Mouse (Mus musculus): ENCODE results near the gene Mon1a. TPM values are rescaled to one million over a fixed set of nuclear protein-coding genes. Genes with fewer than 3 reads are reported as not detected.
A peak's percentile ranks its signal among the peaks of the same experiment; 100 is the strongest.

Mon1a gene
- 12.3 and 14.0 TPM in 2 replicates for total RNA-seq (2021)
- long read RNA-seq, experiment 1, transcript Mon1a-201 (6 exons, 2,042 nt), result major isoform, 15 of 20 reads
- long read RNA-seq, experiment 1, partial matches to known transcripts, result 1 of 20 reads
- long read RNA-seq, experiment 1, other reads (novel, unspliced or antisense), result 4 of 20 reads
- long read RNA-seq, experiment 2, transcript Mon1a-201 (6 exons, 2,042 nt), result major isoform, 15 of 22 reads
- long read RNA-seq, experiment 2, partial matches to known transcripts, result 2 of 22 reads
- long read RNA-seq, experiment 2, other reads (novel, unspliced or antisense), result 5 of 22 reads

- DNase-seq, result peak; percentile 93
Observed at GRCm38 (mm10) chr9:107887804-107888266, at the start of gene Mon1a. Gene Mon1a, plus strand, starts transcription at chr9:107888151.

DNA sequence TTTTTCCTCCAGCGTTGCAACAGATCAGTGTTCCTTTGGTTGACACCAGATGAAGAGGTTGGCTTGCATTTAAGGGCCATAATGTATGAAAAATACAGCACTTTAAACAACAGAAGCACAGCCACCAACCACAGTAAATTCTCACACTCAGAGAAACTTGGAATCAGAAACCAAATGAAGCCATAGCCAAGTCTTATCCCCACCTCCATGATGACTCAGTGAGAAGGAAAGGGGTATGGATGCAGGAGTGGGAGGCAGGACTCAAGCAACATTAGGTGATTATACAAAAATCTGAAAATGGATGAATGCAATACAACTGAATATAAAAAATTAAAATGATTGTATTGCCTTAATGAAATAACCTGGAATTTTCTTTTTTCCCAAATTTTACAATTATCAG is 49.1 kb upstream of the Mon1a start:
- DNase-seq, result no peak

- no peak for DNase-seq
Observed at GRCm38 (mm10) chr9:107842709-107843108, 45.2 kb upstream of the Mon1a start.

- no peak for DNase-seq
Observed at GRCm38 (mm10) chr9:107848922-107849321, 39.0 kb upstream of the Mon1a start.

DNA sequence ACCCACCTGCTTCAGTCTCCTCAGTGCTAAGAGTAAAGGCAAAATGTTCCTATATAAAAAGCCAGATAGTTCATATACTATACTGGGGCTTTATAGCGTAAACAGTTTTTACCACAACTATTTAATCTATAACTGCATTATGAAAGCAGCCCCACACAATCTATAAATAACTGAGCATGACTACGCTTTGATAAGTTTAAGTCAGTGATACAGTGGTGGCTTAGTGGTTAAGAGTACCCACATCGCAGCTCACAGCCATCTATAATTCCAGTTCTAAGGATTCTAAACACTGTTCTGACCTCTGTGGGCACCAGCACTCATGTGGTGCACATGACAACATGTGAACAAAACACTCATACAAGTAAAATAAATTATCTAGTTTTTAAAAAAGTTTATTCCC is 29.6 kb upstream of the Mon1a start:
- no peak for DNase-seq

DNA sequence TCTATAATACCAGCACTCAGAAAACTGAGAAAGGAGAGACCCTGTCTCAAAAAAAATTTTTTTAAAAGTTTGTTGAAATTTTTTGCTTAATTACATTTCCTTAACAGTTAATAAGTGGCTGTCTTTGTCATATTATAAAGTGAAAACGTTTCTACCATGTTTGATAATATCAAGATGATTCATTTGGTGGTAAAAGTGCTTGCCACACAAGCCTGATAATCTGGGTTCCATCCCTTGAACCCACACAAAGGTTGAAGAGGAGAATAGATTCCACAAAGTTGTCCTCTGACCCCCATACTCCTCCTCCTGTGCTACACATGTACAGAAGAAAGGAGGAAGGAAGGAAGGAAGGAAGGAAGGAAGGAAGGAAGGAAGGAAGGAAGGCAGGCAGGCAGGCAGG is 23.5 kb upstream of the Mon1a start:
- no peak for DNase-seq

- no peak for DNase-seq
Observed at GRCm38 (mm10) chr9:107866081-107866480, 21.9 kb upstream of the Mon1a start.

- peak; percentile 97 for DNase-seq
Observed at GRCm38 (mm10) chr9:107872350-107873098, 15.4 kb upstream of the Mon1a start.

DNA sequence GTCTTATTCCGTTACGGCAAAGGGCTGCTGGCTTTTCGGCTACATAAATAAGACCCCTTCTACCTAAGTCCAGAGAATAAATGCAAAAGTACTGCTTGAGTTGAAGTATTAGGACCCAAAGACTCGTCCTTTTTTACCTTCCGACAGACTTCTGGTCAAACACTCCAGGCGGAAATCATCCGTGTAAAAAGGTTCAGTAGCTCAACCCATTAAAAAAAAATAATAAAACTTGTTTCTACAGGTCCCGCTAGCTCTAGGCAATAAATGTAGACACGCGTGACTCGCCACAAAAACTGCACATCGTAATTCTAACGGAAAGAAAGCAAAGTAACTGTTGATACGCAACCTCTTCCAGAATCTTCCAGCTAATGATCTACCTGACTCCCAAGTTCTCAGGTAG is 14.8 kb upstream of the Mon1a start, which contains the start of gene Rbm6:
Gene Rbm6, minus strand, starts transcription at position 101 of the 400 bp plus-strand sequence.
- DNase-seq, result no peak

DNA sequence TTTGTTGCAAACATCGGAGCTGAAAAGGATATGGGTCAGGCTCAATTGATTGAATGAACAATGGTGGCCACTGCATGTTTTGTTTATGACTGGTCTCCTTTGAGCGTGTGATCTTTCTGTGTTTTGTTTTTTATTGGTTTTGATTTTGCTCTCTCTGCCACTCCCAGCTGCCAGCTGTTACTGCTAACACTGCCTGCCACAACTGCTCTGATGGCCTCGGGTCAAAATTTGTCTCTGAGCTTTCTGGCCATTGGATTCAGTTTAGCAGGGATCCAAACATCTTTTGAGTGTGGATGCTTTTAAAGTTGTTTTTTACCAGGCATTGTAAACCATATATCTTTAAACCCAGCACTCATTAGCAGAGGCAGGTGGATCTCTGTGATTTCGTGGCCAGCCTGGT is 7.5 kb upstream of the Mon1a start:
- no peak for DNase-seq

DNA sequence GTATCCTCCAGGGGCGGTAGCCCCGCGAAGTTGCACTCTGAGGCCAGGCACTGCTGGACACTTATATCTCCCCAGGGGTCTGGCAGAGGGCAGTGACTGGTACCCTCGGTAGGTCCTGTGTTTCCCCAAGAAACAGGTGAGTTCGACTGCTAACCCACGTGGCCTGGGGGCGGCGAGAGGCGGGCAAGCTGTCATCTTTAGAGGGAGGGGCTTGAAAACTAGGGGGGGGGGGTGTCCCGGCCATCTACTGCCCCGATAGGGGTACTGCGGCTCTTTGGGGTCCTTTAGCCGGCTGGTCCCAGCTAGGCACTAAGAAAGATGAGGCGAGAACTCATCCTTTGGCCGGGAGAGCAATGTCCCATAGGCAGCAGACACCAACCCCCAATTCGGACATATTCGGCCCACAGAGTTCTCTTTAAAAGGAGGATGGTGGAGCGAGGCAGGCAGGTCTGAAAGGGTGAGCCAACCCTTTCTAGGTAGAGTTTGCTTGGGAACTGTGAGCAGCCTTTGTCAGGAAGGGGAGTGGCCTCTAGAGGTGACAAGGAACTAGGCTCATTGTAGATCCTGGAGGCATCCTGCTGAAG is 408 bp downstream of the Mon1a start:
- peak; percentile 64 for DNase-seq

- DNase-seq, result no peak
Observed at GRCm38 (mm10) chr9:107890260-107890659, 2.3 kb downstream of the Mon1a start.

- no peak for DNase-seq
Observed at GRCm38 (mm10) chr9:107891023-107891422, 3.1 kb downstream of the Mon1a start.

DNA sequence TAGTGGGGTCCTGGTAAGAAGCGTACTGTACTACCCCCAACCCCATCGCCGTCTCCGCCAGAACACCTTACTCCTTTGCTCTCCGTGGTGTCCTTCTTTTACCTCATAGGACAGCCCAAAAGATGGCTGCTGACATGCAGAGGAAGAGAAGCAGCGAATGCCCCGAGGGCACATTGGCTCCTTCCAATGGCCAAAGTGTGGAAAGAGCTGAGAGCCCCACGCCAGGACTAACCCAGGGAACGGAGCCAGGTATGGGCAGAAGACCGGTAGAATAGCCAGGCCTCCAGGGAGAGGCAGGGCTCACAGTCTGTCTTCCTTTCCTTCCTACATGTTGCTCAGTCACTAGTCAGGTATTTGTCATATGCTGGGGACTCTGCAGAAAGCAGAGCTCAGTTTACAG is 10.6 kb downstream of the Mon1a start:
- DNase-seq, result peak; percentile 56

- no peak for DNase-seq
Observed at GRCm38 (mm10) chr9:107899855-107900254, 11.9 kb downstream of the Mon1a start.

DNA sequence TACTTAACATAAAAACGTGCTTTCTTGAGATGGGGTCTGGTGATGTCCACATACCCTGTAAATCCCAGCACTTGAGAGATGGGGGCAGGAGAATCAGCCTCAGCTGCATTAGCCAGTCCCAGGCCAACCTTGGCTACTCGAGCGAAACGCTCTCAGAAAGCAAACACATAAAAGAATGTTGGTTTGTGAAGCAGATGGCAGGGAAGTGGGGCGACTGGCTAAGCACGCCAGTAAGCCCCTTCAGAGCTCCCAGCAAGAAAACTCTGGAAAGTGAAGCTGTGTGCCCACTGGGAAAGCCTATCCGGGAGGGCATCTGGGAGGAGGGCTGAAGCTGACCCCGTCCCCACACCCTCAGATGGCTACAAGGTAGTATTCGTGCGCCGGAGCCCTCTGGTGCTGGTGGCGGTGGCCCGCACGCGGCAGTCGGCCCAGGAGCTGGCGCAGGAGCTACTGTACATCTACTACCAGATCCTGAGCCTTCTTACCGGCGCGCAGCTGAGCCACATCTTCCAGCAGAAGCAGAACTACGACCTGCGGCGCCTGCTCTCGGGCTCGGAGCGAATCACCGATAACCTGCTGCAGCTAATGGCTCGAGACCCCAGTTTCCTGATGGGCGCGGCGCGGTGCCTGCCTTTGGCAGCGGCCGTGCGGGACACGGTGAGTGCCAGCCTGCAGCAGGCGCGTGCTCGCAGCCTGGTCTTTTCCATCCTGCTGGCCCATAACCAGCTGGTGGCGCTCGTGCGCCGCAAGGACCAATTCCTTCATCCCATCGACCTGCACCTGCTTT is 13.1 kb downstream of the Mon1a start:
- peak; percentile 80 for DNase-seq

- DNase-seq, result no peak
Observed at GRCm38 (mm10) chr9:107901627-107901914, 13.6 kb downstream of the Mon1a start.

- DNase-seq, result peak; percentile 92
Observed at GRCm38 (mm10) chr9:107904726-107905125, 16.8 kb downstream of the Mon1a start.

GRCm38 (mm10) chr9:107906252-107906966 is 18.5 kb downstream of the Mon1a start, which contains the start of gene Mst1r:
Gene Mst1r, plus strand, starts transcription at chr9:107906873.
- peak; percentile 89 for DNase-seq

GRCm38 (mm10) chr9:107906967-107907800 is 19.2 kb downstream of the Mon1a start:
- peak; percentile 15 for DNase-seq

- peak; percentile 19 for DNase-seq
Observed at GRCm38 (mm10) chr9:107907801-107908120, 19.8 kb downstream of the Mon1a start.

All from adrenal gland, postnatal 14 days (tissue).